Mouse (Mus musculus) neural tube, embryonic 10.5 days (tissue): ENCODE data around the gene Zbtb26.

Experiments used
- DNase-seq: peaks from one replicate; pipeline ENCODE4 v3.0.0-alpha.2; 2017; ENCODE audit warnings: low spot score; ENCODE audit errors: extremely low spot score

The Zbtb26 gene

DNA sequence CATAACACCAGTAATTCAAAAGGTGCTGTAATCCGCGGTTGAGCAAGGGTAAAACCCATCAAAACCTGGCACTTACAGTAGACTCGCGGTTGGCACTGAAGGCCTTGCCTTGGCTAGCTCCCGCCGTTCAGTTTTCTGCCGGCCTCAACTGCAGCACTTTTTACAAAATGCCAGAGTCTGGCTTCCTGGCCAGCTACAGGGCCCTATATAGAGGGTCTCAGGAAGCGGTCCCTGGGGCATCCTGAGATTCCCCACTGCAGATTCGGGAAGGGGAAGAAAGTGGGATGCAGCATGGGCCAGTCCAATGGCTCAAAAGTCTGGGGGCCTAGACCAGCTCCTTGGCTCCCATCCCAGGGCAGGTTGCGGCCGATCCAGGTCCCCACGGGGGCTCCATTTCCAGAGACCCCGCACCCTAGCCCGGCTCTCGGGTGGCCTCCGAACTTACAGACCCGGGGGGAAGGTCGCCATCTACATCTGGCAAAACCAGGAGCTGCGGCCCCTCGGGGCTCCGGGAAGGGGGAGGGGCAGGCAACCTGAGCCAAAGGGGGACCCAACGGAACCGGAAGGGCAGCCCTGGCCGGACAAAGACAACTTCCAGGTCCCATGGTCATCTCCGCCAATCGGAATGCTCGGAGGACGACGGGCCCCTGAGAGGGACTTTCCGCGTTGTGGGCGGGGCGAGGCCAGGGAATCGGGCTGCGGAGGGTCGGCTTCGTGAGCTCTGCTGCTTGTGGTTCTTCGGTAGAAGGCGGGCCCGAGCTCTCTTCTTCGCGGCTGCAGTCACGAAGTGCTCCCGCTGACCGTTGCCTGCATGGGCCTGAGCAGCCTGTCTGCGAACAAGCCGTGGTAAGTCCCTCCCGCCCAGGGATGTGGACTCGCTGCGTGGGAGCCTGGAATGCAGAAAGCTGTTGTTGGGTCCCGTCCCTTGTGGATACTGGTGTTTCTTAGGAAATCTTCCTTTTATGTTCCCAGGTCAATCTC is at the start of gene Zbtb26, which contains the start of the genes Zbtb6 and Rabgap1:
Gene Zbtb26 (minus strand): TSS at position 525 of the 981 bp plus-strand sequence.
Gene Zbtb6 (minus strand): TSS at position 561 of the 981 bp plus-strand sequence.
Gene Rabgap1 (plus strand): TSS at position 669 of the 981 bp plus-strand sequence.
- peak; percentile 96 for DNase-seq

DNA sequence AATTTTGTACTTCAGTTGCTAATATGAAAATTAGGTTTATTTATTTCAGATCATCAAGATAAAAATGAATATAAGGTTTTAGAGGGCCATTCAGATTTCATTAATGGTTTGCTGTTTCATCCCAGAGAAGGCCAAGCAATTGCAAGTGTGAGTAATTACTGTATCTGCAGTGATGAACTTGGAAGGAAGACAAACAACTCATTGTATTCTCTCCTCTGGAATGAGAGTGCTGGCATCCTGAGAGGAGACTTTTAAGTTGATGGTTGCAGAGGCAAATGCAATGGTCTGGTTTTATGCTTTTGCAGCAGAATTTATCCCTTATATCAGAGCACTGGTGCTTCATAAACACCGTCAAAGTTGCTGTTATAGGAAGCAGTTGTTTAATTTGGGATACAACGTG is 46.0 kb upstream of the Zbtb26 start:
- DNase-seq = no peak

DNA sequence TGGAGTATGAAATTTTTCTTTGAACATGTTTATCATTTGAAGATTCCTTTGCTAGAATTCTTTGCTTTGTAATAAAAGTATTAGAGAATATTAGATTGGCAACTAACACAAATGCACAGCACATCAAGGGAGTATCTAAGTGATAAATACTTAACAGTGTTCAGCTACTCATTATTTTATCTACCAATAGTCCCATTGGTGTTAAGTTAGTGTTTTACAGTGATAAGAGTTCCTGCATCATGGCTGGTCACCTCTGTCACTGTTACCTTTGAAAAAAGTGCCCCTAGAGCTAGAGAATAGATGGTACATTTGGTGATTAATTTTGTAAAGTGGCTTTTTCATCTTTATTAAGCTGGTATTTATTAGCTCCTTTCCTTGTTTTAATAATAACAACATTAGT is 43.5 kb upstream of the Zbtb26 start:
- no peak for DNase-seq

DNA sequence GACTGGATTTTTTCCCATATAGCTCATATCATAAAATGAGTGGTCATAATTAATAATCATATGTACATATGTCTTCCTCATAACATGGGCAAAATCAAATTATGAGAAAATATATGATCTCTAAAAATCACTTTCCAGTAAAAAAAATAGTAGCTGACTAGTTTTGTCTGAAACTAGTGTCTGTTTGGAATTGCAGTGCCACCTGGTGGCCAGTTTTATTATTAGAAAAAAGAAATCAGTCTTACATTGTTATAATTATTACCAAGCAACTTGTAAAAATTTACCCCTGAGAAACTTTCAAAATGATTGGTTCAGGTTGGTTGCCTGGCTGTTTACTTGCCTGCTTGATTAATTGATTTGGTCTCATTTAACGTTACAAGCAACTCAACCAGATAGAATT is 42.4 kb upstream of the Zbtb26 start:
- no peak for DNase-seq

- no peak for DNase-seq
Measured at GRCm38 (mm10) chr2:37484165-37484564, 41.2 kb upstream of the Zbtb26 start.

GRCm38 (mm10) chr2:37480039-37480438 is 37.1 kb upstream of the Zbtb26 start:
- no peak for DNase-seq

DNA sequence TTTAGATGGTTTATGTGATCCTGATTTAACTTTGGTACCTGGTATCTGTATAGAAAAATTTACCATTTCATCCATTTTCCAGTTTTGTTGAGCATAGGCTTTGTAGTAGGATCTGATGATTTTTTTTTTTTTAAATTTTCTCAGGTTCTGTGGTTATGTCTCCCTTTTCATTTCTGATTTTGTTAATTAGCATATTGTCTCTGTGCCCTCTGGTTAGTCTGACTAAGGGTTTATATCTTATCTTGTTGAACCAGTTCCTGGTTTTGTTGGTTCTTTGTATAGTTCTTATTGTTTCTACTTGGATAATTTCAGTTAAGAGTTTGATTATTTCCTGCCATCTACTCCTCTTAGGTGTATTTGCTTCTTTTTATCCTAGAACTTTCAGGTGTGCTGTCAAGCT is 36.6 kb upstream of the Zbtb26 start:
- no peak for DNase-seq

- no peak for DNase-seq
Measured at GRCm38 (mm10) chr2:37466266-37466665, 23.3 kb upstream of the Zbtb26 start.

DNA sequence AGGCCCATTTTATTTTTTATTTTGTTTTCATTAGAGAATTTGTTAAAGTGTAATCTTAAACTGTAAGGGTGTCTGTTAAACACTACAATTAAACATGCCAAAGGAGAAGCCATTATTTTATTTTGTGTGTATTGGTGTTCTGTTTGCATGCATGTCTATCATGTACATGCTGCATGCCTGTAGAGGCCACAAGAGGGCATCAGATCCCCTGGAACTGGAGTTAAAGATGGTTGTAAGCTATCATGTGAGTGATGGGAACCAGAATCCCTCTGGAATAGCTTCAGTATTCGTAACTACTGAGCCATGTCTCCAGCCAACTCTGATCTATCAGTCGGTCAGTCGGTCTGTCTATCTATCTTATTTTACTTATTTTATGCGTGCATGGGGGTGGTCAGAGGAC is 17.8 kb upstream of the Zbtb26 start:
- no peak for DNase-seq

DNA sequence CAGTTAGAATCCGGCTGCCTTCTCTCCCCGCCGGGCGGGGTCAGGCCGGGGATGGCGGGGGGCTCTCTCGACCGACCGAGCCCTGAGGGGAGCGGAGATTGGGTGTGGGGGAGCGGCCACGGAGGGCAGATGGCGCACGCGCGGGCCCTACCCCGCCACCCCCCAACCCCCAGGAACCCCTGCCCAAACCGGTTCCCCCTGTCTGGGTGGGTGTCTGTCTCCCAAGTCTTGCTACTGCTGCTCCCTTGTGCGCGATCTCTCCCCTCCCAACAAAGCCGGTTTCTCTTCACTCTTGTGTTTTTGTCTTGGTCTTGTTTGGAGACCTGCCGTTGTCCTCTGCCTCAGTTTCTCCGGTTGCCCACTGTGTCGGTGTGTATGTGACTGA is 9.4 kb upstream of the Zbtb26 start:
- no peak for DNase-seq

GRCm38 (mm10) chr2:37451667-37452375 is 8.9 kb upstream of the Zbtb26 start:
- peak; percentile 91 for DNase-seq

- DNase-seq = peak; percentile 16
Measured at GRCm38 (mm10) chr2:37431609-37432008, 11.3 kb downstream of the Zbtb26 start.

GRCm38 (mm10) chr2:37430593-37431464 is 12.1 kb downstream of the Zbtb26 start:
- DNase-seq = peak; percentile 87

DNA sequence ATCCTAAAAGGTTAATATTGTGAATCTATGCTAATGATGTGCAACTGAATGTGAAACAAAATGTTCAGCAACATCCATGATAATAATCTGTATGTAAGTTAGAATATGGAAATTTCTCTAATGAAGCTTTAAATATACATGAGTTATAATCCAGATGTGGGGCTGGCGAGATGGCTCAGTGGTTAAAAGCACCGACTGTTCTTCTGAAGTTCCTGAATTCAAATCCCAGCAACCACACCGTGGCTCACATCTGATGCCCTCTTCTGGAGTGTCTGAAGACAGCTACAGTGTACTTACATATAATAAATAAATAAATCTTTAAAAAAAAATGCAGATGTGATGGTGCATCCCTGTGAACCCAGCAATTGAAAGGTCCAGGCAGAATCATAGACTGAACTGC is 19.3 kb downstream of the Zbtb26 start:
- no peak for DNase-seq

GRCm38 (mm10) chr2:37422306-37423304 is 20.3 kb downstream of the Zbtb26 start, which contains the start of gene Rc3h2:
Gene Rc3h2 (minus strand): TSS chr2:37422903.
- DNase-seq = peak; percentile 94

DNA sequence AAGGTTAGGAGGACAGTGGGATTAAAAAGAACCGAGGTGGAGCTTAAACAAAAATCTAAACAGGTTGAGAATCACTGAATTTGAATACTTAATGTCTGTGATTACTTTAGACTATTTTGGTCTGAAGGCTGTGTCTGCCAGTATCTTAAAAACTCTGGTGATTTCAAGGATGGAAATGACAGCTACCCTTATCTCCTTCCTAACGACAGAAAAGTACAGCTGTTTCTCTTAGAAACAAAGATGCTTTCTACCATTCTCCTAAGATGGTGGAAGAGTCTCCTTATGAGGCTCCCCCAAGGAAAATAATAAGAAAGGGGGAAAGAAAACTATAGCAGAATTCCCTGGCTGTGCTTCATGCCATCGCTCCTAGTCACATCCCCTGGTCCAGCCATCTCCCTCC is 21.0 kb downstream of the Zbtb26 start:
- DNase-seq = no peak

DNA sequence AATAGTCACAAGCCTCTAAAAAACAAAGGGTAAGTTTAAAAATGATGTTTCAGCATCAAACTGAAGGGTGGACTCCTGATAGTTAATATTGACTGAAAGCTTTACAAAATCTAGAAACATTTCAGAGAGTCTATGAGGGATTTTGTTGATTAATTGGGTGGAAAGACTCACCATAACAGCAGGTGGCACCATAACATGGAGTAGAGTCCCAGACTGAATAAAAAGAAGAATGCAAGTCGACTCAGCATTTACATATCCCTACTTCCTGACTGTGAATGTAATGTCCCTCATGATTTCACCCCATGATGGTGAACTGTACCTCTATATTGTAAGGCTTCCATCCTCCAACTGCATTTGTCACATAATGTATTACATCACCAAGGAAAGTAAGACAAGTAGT is 47.4 kb downstream of the Zbtb26 start:
- DNase-seq = no peak

GRCm38 (mm10) chr2:37382921-37383320 is 60.0 kb downstream of the Zbtb26 start:
- no peak for DNase-seq
